Mouse (Mus musculus) stomach, postnatal 0 days (tissue): ENCODE data around the gene Ppp1ca. TPM values are rescaled to one million over a fixed set of nuclear protein-coding genes. Genes with fewer than 3 reads are reported as not detected.
A peak's percentile ranks its signal among the peaks of the same experiment; 100 is the strongest.

Experiments used
- ATAC-seq: fragments of 200-750 bp; cut with Nextera tagmentation; 2 replicates; pipeline ENCODE4 v1.8.0; 2017; ENCODE audit not compliant: low FRiP score, low TSS enrichment
- DNase-seq: peaks from one replicate; pipeline ENCODE4 v3.0.0-alpha.2; 2016; ENCODE audit warnings: low spot score
- H3K27ac ChIP-seq: fragments of 300-500 bp; sonication (generic); replicated peaks from 2 replicates; pipeline ENCODE4 v1.5.1; 2014; ENCODE audit warnings: mild to moderate bottlenecking, control low read depth
- H3K27me3 ChIP-seq: fragments of 300-500 bp; sonication (generic); 2 replicates; pipeline ENCODE4 v1.6.1; 2014; ENCODE audit warnings: low read length; ENCODE audit not compliant: control insufficient read depth, insufficient read depth
- H3K36me3 ChIP-seq: fragments of 300-500 bp; sonication (generic); 2 replicates; pipeline ENCODE4 v1.6.1; 2014; ENCODE audit warnings: low read length, mixed read lengths; ENCODE audit not compliant: control insufficient read depth, insufficient read depth
- H3K4me1 ChIP-seq: fragments of 300-500 bp; sonication (generic); replicated peaks from 2 replicates; pipeline ENCODE4 v1.6.1; 2014; ENCODE audit warnings: antibody characterized with exemption; ENCODE audit not compliant: control insufficient read depth, insufficient read depth
- H3K4me2 ChIP-seq: fragments of 300-500 bp; sonication (generic); replicated peaks from 2 replicates; pipeline ENCODE4 v1.6.1; 2014; ENCODE audit warnings: low read depth, mild to moderate bottlenecking, control low read depth, moderate library complexity
- H3K4me3 ChIP-seq: fragments of 300-500 bp; sonication (generic); 2 replicates; pipeline ENCODE4 v1.5.1; 2014; ENCODE audit warnings: low read depth, low read length, control low read depth
- H3K9ac ChIP-seq: fragments of 300-500 bp; sonication (generic); 2 replicates; pipeline ENCODE4 v1.6.1; 2014; ENCODE audit warnings: mild to moderate bottlenecking, low read length, control low read depth, mixed read lengths
- H3K9me3 ChIP-seq: fragments of 300-500 bp; sonication (generic); 2 replicates; pipeline ENCODE4 v1.6.1; 2016; ENCODE audit warnings: low read length; ENCODE audit not compliant: control insufficient read depth
- CTCF ChIP-seq: IDR thresholded peaks from 2 replicates; pipeline ENCODE4 v1.5.1; 2016; ENCODE audit warnings: antibody characterized with exemption, low read depth, mild to moderate bottlenecking, moderate library complexity
- EP300 ChIP-seq: optimal IDR thresholded peaks from 2 replicates; pipeline ENCODE3; 2016; ENCODE audit warnings: antibody characterized with exemption
- WGBS: fragments of 180-500 bp; shearing (Covaris S2); extraction: QIAGEN DNeasy Blood & Tissue Kit; methylation state at CpG from one replicate; pipeline ENCODE4 v1.1.7; 2014; 5-methylcytosine and 5-hydroxymethylcytosine counted together
- polyA plus RNA-seq: library from polyadenylated mRNA; unstranded; fragments of >200 nt; fragmentation: Nextera tagmentation; extraction: Ambion mirVana; gene quantifications from 2 replicates; pipeline ENCODE4 v1.2.1, GENCODE M21; 2015

Ppp1ca gene
- polyA plus RNA-seq, 1 experiment from 2014 or later: 497 TPM

DNA sequence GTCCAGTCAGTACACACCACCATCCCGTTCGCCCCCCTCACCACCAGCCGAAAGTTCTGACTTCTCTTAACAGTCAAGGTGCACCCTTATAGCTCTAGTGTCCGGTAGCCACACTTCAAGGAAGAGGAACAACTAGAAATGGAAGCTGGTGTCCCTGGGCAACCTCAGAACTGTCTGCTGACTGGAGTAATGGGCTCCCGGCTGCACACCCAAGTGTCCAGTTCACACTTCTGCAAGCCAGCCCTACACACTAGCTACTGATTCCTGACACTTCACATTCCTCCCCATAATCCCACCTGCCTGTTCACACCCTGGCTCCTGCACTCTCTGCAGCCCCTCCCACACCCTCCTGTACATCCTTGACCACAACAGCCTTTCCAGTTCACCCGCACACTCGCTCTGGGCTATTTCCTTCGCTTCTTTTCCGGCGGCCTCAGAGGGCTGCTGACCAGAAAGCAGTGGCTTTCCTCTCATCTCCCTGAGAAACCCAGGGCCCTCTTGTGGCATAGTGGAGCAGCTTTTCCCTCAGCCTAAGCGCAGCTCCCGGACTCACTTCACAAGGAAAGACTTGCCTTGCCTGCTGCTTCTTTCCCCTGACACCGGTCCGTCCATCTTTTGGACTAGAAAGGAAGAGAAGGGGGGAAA, 24.3 kb downstream of the Ppp1ca start:
- TF ChIP-seq EP300: no peak
- peak; percentile 71 for TF ChIP-seq CTCF
- ATAC-seq: no peak
- peak; percentile 57 for DNase-seq
- no peak overlapping the region for H3K4me3 ChIP-seq
- H3K9ac ChIP-seq: no peak overlapping the region
- no peaks in the 10 kb centered on the region for H3K9me3 ChIP-seq
- H3K27me3 ChIP-seq: no peaks in the 10 kb centered on the region; the same call in 1 of the 2 replicates
- H3K27ac ChIP-seq: peak overlapping the region; percentile 71
- H3K36me3 ChIP-seq: no peaks in the 10 kb centered on the region
- 21% methylated on average over 14 of the region's 14 CpGs for WGBS
- H3K4me1 ChIP-seq: peaks cover 14% of the 10 kb centered on the region
- peak overlapping the region; percentile 97 for H3K4me2 ChIP-seq

DNA sequence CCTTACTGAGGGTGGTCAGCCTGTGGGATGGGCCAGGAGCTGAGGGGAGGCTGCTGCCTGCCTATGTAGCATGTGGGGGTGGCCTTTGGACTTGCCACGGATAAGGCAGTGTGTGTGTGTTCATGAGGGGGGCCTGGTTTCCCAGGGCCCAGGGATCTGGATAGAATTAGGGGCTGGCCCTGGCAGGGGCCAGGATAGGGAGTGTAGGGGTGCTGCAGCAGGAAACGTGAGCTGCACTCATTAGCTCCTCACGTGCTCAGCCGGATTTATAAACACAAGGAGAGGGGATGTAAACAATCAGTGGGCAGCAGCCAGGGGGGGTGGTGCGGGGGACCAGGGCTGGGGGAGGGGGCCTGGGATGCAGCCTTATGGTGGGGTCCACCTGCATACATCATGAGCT, 25.3 kb downstream of the Ppp1ca start:
- TF ChIP-seq CTCF (no peak), EP300 (no peak)
- Histone ChIP-seq H3K27me3 (no peaks in the 10 kb centered on the region; the same call in 1 of the 2 replicates), H3K27ac (peak overlapping the region; percentile 71), H3K4me2 (peak overlapping the region; percentile 97), H3K4me1 (peaks cover 17% of the 10 kb centered on the region), H3K4me3 (no peak overlapping the region), H3K36me3 (no peaks in the 10 kb centered on the region), H3K9me3 (no peaks in the 10 kb centered on the region), H3K9ac (no peak overlapping the region)
- WGBS: 12% methylated on average over 5 of the region's 5 CpGs
- ATAC-seq (peak; percentile 35), DNase-seq (peak; percentile 26)

DNA sequence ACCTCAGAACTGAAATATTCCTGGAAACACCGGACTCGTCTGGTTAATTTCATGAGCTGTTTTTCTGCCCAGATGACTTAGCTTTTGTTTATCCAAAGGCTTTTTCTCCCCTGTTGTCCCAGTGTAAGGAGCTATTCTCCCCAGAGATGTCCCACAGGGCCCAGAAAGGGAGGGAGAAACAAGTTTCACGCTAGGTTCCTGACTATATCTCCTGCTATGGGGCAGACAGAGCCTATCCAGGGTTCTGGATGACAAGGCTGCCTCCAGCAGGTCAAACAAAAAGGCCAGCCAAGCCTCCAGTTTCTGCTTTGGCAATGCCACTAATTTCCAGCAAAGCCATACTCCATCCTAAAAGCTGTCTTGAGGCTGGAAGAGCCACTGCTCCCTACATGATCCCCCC, 26.0 kb downstream of the Ppp1ca start:
- ATAC-seq: no peak
- Histone ChIP-seq H3K9me3 (no peaks in the 10 kb centered on the region), H3K36me3 (no peaks in the 10 kb centered on the region), H3K27ac (peak overlapping the region; percentile 71), H3K9ac (no peak overlapping the region), H3K4me1 (peaks cover 19% of the 10 kb centered on the region), H3K27me3 (no peaks in the 10 kb centered on the region; the same call in 1 of the 2 replicates), H3K4me3 (no peak overlapping the region), H3K4me2 (no peak overlapping the region; the same call in 1 of the 2 replicates)
- 30% methylated on average over 3 of the region's 3 CpGs for WGBS
- no peak for TF ChIP-seq CTCF
- TF ChIP-seq EP300: no peak
- peak; percentile 15 for DNase-seq

DNA sequence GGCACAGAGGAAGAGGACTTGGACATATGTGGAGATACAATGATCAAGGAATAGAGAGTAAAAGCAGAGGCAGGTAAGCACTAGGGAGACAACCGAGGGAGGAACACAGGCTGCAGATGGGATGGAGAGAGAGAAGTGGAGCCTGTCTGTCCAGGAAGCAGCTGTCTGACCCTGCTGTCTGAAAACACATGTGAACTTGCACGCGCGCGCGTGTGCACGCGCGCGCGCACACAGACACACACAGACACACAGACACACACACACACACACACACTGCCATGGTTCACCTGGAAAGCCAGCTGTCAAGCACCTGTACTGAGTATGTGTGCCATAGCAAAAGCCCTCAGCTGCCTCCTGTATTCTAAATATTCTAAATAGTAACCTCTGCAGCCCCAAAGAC, 26.4 kb downstream of the Ppp1ca start:
- TF ChIP-seq CTCF: no peak
- no peak for TF ChIP-seq EP300
- no peaks in the 10 kb centered on the region for H3K36me3 ChIP-seq
- H3K4me2 ChIP-seq: no peak overlapping the region; the same call in 1 of the 2 replicates
- ATAC-seq (no peak), DNase-seq (peak; percentile 11)
- H3K4me1 ChIP-seq: peaks cover 19% of the 10 kb centered on the region
- peak overlapping the region; percentile 71 for H3K27ac ChIP-seq
- H3K9me3 ChIP-seq: no peaks in the 10 kb centered on the region
- H3K27me3 ChIP-seq: no peaks in the 10 kb centered on the region; the same call in 1 of the 2 replicates
- 67% methylated on average over 11 of the region's 11 CpGs for WGBS
- H3K4me3 ChIP-seq: no peak overlapping the region
- no peak overlapping the region for H3K9ac ChIP-seq

DNA sequence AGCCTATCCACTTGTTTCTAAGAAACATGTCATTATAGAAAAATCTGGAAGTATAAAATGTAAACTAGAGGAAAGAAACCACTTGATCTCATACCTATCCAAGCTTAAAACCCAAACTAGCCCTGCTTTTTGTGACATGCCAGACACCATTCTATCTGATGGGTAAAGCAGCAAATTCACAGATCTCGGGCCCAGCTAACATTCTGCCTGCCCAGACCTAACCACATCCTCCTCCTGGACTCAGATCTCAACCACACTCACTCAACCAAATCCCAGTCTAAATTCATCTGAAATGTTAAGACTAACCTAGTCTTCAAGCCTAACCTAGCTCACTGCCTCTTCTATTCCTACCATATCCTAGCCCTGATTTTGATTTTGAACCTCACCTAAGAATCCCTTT, 26.9 kb downstream of the Ppp1ca start:
- 72% methylated on average over 1 of the region's 1 CpGs for WGBS
- no peaks in the 10 kb centered on the region; the same call in 1 of the 2 replicates for H3K27me3 ChIP-seq
- DNase-seq (no peak), ATAC-seq (no peak)
- no peaks in the 10 kb centered on the region for H3K36me3 ChIP-seq
- H3K27ac ChIP-seq: no peak overlapping the region
- no peak overlapping the region for H3K9ac ChIP-seq
- no peak overlapping the region for H3K4me3 ChIP-seq
- no peaks in the 10 kb centered on the region for H3K9me3 ChIP-seq
- peaks cover 19% of the 10 kb centered on the region for H3K4me1 ChIP-seq
- no peak overlapping the region for H3K4me2 ChIP-seq
- TF ChIP-seq CTCF: no peak
- no peak for TF ChIP-seq EP300

DNA sequence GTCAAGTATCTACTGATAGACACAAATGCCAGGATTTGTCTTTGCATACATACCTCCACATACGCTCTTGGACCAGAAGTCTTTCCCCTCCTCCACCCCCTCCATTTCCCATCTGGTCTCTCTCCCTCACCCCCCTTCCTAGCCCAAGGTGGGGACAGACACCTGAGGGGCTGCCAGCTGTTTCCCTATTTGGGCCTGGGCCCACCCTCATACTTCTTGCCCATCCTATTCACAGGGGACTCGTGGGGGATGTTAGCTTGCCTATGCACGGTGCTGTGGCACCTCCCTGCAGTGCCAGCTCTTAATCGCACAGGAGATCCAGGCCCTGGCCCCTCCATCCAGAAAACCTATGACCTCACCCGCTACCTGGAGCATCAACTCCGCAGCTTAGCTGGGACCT, 28.1 kb downstream of the Ppp1ca start:
- Histone ChIP-seq H3K4me2 (no peak overlapping the region), H3K27me3 (no peaks in the 10 kb centered on the region; the same call in 1 of the 2 replicates), H3K4me3 (no peak overlapping the region), H3K27ac (peak overlapping the region; percentile 63; the same call in 1 of the 2 replicates), H3K4me1 (peaks cover 19% of the 10 kb centered on the region), H3K36me3 (no peaks in the 10 kb centered on the region), H3K9ac (no peak overlapping the region), H3K9me3 (no peaks in the 10 kb centered on the region)
- 77% methylated on average over 6 of the region's 6 CpGs for WGBS
- no peak for TF ChIP-seq EP300
- no peak for TF ChIP-seq CTCF
- no peak for DNase-seq
- ATAC-seq: no peak
